Mouse (Mus musculus) NIH3T3 (cell line): ENCODE results near the gene Slc5a6.
A peak's percentile ranks its signal among the peaks of the same experiment; 100 is the strongest.

Experiments used
- DNase-seq: peaks from one replicate; pipeline ENCODE4 v3.0.0-alpha.2; 2012; ENCODE audit warnings: low read depth

Slc5a6 gene

DNA sequence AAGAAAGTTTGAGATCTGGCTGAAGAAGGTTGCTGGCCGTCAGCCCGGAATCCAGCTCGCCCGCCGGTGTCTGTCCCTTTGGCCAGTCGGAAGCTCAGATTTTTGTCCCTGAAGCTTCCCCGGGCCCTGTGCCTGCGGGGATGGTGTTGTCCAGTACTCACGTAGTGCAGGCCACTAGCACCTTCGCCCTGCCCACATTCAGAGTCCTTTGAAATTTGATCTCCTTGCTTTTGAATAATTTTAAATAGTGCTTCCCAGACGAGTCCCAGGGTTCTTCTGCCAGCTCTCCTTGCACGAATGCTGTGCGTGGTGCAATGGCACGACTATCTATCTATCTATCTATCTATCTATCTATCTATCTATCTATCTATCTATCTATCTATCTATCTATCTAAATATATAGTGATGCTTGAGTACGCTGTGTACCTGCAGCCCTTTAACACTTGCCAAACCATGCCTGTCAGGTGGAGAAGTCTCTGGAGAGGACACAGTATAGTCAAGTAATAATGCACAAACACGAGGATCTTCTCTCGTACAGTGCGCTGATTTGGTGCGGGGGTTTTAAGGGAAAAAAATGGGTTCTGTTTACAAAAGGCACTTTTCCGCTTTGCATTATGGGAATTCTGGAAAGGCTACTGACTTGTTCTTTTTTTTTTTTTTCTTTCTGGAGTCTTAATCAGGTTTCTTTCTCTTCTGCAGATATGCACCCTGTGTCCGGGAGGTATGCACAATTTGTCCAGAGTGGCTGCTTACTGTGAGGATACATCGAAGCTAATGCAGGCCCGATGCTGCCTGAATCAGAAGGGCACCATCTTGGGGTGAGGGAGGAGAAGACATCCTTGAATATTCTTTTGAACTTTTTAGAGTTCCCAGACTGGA is at the start of gene Slc5a6:
Gene Slc5a6, minus strand, starts transcription at position 162 of the 879 bp plus-strand sequence.
- DNase-seq: peak; percentile 86

DNA sequence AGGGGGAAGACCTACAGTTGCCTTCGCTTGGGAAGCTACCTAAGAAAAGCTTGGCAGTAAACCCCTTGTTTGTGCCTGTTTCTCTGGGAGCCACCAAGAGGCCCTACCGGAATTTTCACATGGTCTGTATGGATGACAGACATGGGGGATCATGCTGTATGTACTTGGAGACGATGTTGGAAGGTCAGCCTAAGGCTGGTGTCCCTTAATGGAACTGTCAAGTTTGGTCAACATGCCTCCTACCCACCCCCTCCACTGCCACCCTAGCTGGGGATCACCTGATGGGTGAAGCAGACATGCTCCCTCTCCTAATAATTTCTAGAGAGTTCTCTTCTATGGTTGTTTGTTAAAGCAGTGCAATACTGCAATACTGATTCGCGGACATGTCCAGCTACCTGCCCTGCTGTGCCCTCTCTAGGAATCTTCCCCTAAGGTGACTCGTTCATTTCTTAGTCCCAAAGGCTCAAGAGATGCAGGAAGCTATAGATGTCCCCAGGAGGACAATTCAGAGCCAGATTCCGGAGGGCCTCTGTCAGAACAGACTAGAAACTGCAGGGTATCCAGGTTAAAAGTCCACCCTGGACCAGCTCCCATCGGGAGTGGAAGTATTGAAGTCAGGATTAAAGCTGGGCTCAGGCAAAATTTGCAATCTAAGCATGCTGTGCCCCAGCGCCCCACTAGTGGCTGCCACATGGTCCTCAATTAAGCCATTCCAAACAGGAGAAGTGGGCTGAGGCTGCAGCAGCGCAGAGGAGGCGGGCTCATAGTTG is 47.2 kb upstream of the Slc5a6 start:
- no peak for DNase-seq

GRCm38 (mm10) chr5:31094799-31095691 is 46.3 kb upstream of the Slc5a6 start:
- DNase-seq: no peak

DNA sequence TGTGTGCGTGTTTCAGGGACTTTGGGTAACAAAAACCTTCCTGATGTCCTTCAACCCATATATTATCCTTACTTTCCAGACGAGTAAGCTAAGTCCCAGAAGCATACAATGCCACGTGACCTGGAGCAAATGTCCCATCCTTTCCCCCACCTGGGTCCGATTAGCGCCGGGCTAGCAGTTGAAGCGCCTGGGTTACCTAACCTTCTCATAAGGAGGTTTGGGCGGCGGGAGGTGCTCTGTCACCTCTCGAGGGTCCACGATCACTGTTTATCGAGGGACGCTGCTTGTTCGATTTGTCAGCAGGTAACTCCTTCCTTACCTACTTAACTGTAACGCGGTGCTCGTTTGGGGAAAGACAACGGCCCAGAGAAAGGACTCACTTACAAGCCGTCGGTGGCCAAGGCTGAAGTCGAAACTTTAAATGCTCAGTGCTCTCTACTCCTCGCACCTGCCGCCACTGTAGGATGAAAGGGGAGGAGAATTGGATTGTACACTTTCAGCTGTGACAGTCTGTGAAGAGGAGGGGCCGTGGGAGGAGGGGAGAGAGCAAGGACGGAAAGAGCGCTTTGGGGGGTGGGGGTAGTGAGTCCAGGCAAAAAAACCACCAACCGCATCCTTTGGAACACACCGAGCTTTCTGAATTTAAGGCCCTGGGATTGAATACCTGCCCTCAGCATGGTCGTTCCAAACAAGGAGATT is 45.5 kb upstream of the Slc5a6 start:
- DNase-seq: no peak

- peak; percentile 80 for DNase-seq
Observed at GRCm38 (mm10) chr5:31093151-31094041, 44.7 kb upstream of the Slc5a6 start.

DNA sequence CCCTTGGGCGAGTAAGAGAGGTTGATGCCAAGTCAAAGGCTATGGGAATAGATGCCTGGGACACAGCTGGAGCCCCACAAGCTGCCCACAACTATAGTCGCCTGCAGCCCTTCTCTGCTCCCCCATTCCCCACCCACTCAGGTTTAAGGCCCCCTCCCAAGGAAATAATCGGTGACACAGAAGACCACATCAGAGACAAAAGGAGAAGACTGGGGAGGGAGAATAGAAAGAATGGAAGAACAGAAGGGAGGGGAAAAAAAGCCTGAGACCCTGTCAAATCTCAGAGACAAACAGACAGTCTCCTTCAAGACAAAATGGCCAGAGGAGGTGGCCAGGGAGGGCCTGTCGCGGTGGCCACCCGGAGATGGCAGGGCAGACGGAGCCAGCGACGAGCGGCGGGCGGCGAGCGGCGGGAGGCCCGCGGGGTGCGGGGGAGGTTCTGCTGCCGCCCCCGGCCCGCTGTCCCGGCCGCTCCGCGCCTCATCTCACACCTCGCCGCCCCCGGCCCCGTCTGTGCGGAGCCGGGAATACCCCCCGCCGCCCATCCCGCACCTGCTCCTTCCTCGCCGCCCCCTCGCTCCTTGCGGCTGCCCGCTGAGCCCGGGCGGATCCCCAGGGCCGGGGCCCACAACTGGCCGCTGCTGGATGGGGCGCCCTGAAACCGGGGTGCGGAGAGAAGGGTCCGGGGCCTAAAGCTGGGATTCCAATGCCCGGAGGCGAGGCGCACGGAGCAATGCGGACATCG is 43.7 kb upstream of the Slc5a6 start:
- DNase-seq: no peak

- peak; percentile 85 for DNase-seq
Observed at GRCm38 (mm10) chr5:31087131-31087530, 38.4 kb upstream of the Slc5a6 start.

DNA sequence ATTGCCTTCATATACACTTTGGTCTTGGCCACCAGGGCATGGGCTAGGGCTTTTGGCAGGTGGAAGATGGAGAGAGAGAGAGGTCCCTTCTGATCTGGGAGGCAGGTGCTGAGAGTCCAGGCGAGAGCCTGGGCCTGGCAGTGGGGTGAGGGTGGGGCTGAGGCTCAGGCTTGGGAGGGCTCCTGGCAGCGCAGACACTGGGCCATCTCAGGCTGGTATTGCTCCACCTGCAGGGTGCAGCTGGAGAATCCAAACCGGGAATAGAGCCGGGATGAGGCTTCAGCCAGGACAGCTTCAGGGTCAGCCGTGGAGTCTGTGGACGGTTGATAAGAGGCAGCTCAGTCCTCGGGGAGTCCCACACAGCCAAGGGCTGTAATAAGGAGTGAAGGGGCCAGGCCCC is 37.9 kb upstream of the Slc5a6 start:
- peak; percentile 61 for DNase-seq

DNA sequence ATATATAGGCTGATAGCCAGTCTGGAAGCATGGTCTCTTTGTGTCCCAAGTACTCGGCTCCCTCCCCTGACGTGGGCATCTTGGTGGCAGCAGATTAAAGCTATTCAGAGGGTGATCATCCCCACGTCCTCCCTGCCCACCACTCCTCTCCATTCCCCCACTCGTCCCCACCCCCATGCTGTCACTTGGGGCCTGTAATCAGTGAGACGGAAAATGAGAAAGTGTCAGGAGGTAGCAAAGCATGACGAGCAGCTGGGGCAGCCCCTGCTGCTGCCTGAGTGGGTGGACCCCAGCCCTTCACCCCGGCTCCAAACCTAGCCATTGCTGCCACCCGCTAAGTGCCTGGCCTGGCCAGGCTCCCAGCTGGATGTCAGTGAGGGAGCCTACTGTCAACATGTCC is 35.2 kb upstream of the Slc5a6 start:
- DNase-seq: no peak

DNA sequence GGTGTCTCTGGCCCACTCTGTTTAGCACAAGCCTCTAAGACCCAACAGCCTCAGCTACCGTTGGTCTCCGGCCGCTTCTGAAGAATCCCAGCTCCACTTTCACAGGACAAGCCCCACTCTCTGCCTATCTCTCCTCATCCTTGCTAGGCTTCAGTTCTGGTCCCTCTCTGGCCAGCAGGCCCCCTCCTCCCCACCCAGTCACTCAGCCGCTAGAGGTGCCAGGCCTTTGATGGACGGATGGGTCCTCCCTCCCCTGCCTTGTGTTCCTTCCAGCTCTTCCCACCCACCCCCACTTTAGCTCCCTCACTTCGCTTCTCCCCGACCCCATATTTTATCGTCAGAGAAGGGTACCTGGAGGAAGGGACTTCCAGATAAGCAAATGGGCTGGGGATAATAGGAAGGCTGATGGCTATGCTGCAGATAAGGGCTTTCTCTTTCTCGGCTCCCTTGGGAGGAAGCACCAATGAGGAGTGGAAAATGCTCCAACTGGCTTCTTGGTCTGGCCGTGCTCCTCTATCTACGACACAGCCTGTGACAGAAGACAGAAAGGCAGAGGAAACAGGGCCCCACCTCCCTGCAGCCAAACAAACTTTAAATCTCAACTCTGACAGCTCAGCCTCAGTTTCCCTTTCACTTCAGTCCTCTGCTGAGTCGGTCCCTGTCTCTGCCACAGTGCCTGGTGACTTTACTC is 34.4 kb upstream of the Slc5a6 start:
- no peak for DNase-seq

DNA sequence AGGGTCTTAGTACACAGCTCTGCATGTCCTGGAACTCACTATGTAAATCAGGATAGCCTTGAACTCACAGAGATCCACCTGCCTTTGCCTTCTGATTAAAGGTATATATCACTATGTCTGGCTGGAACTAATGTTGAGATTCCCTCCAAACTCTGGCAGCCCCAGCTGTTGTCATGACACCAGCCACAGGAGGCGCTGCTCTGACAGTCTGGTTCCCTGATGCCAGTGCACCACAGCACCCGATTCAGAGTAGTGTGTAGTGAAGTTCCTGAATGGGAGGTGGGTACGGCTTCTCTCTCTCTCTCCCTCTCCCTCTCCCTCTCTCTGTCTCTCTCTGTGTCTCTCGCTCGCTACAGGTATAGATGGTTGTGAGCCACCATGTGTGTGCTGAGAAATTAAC is 33.6 kb upstream of the Slc5a6 start:
- DNase-seq: peak; percentile 44

GRCm38 (mm10) chr5:31081386-31081785 is 32.7 kb upstream of the Slc5a6 start:
- DNase-seq: peak; percentile 57

- no peak for DNase-seq
Observed at GRCm38 (mm10) chr5:31080795-31081164, 32.1 kb upstream of the Slc5a6 start.

GRCm38 (mm10) chr5:31080059-31080794 is 31.5 kb upstream of the Slc5a6 start:
- peak; percentile 56 for DNase-seq

DNA sequence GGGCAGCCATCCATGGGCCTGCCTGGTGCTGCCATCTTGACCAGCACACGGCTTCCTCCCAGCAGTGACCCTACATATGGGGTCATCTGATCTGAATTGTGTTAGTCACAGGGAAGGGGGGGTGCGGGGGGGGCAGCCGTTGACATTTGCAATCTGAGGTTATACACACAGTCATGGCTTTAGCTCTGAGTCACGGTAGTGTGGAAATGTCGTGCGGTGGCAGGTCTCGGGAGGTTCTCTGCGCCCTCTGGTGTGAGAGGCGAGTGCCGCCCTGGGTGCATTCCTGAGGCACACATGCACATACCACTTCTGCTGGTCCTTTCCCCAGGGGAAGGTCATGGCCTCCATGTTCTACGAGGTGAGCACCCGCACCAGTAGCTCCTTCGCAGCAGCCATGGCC is 27.6 kb upstream of the Slc5a6 start:
- peak; percentile 46 for DNase-seq

DNA sequence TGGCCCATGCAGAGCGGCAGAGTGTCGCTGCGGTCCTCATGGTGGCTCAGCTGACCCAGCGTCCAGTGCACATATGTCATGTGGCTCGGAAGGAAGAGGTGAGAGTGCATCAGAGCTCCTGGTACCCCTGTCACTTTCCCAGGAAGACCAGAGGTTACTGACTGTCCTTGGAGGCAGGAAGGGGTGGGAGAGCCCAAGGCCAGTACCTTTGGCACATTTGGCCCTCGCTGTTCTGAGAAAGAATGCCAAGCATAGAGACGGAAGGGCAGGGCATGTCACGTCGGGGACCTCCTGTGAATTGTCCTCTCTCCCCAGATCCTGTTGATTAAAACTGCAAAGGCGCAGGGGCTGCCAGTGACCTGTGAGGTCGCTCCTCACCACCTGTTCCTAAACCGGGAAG is 24.5 kb upstream of the Slc5a6 start:
- no peak for DNase-seq

GRCm38 (mm10) chr5:31071821-31072220 is 23.1 kb upstream of the Slc5a6 start:
- no peak for DNase-seq

GRCm38 (mm10) chr5:31071059-31071458 is 22.3 kb upstream of the Slc5a6 start:
- no peak for DNase-seq
